ENCODE assay signal across 15 mouse cellular contexts in the genomic region with DNA sequence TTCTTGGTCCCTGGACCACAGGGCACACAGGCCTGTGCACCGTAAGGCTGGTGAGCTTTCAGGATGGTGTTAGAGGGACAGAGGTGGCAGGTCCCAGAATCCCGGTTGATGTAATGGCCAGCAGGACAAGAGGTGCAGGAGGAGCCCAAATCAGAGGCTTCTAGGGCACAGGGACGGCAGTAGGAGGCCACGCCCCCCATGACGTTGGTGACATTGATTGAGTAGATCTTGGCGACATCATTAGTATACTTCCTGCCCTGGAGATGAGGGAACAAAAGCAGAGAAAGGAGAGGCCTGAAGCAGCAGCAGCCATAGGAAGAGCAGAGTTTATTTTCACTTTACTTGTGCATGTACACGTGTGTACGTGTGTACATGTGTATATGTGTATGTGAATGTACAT. TPM values are rescaled to one million over a fixed set of nuclear protein-coding genes. Genes with fewer than 3 reads are reported as not detected.
DNase-seq lines count a peak whose midpoint lies in the region; ATAC-seq lines count a peak whose summit lies in the region.
"Had no signal": no experiment of that assay in that cellular context is flagged by ENCODE, and none has a peak within 500 bp of the region (broad histone marks: within the 10 kb centered on the region; RNA-seq: fewer than 3 reads in every experiment).

No protein-coding gene starts in this region.

- 51% methylated on average over 8 of the region's 8 CpGs for WGBS in kidney, embryonic 15.5 days

- H3K27me3 ChIP-seq in kidney, embryonic 15.5 days: 0 out of 2 replicates have a peak, but pooled peaks cover 4% of the 10 kb centered on the region
- H3K27me3 ChIP-seq: embryonic facial prominence, embryonic 12.5 days had no signal

- no peak overlapping the region for H3K9ac ChIP-seq in kidney, embryonic 15.5 days
- H3K9ac ChIP-seq: embryonic facial prominence, embryonic 12.5 days had no signal

- H3K9me3 ChIP-seq in kidney, embryonic 15.5 days (replicated peaks): no peaks in the 10 kb centered on the region
- H3K9me3 ChIP-seq: embryonic facial prominence, embryonic 12.5 days; G1E had no signal

- peak; percentile 46 for DNase-seq in kidney, postnatal 10 days
- DNase-seq in A20 (ENCODE audit: low read depth, low spot score): peak; percentile 29
- peak; percentile 68 for DNase-seq in embryo, embryonic 10 days (ENCODE audit: low spot score)
- DNase-seq in lung, postnatal 14 days: peak; percentile 11
- DNase-seq in layer of hippocampus, adult 11-12 months (ENCODE audit: low spot score): no peak
- no peak for DNase-seq in frontal cortex, postnatal 10 days (ENCODE audit: low spot score in 2 of 2)
- DNase-seq: adrenal gland, postnatal 25 days; cerebellum, adult 11-12 months; heart, postnatal 10 days; right cerebral cortex, adult 18-20 months; thymus, postnatal 25 days had no signal

- peaks cover 3% of the 10 kb centered on the region; the same call in 1 of the 2 replicates for H3K4me1 ChIP-seq in kidney, embryonic 15.5 days
- H3K4me1 ChIP-seq: embryonic facial prominence, embryonic 12.5 days had no signal

- H3K4me2 ChIP-seq in kidney, embryonic 15.5 days: no peak overlapping the region
- H3K4me2 ChIP-seq: embryonic facial prominence, embryonic 12.5 days had no signal

- H3K36me3 ChIP-seq in kidney, embryonic 15.5 days: no peaks in the 10 kb centered on the region
- H3K36me3 ChIP-seq: embryonic facial prominence, embryonic 12.5 days; G1E had no signal

- no peak overlapping the region for H3K27ac ChIP-seq in kidney, embryonic 15.5 days
- H3K27ac ChIP-seq: embryonic facial prominence, embryonic 12.5 days had no signal

- H3K4me3 ChIP-seq in kidney, embryonic 15.5 days (replicated peaks): no peak overlapping the region
- H3K4me3 ChIP-seq: embryonic facial prominence, embryonic 12.5 days had no signal

- no peak for ATAC-seq in kidney, embryonic 15.5 days (replicated peaks; ENCODE audit: low FRiP score)
- ATAC-seq: forebrain, embryonic 14.5 days had no signal

RNA-seq across cellular contexts. Expression of a gene that starts 22.8 kb away (rescaled TPM):
- polyA plus RNA-seq in kidney, embryonic 15.5 days (2015; fragmentation: Nextera tagmentation; extraction: Ambion mirVana): 126 and 131 TPM in 2 replicates

RNA-seq across cellular contexts. Expression of a gene that starts 52.4 kb away (rescaled TPM):
- 19.3 and 21.6 TPM in 2 replicates for polyA plus RNA-seq in kidney, embryonic 15.5 days (2015; fragmentation: Nextera tagmentation; extraction: Ambion mirVana)

Comparison
In these comparisons a context has a peak if more than half of its experiments do, and no peak if none do; other contexts are left out.
1. DNase-seq: peak in kidney, postnatal 10 days (single experiment), A20 (single experiment), embryo, embryonic 10 days (single experiment) and lung, postnatal 14 days (single experiment); none in layer of hippocampus, adult 11-12 months (single experiment) and frontal cortex, postnatal 10 days (0 of 2).